Mouse (Mus musculus): ENCODE results near the gene C1qtnf7.

Gene C1qtnf7

DNA sequence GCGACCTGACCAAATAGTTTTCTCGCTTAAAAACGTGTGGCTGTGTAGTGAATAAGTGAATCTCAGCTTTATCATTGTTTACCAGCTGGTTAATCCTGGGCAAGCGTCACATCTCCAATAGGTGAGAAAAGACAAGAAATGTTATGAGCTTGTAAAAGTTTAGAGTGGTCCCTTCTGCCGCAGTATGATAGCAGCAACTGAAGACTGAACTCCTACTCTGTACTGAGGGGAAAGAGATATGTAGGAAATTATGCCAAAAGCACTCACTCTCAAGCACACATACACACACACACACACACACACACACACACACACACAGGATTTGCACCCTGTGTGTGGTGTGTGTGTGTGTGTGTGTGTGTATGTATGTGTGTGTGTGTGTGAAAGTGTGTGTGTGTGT is 26.2 kb downstream of the C1qtnf7 start:
- no peak for DNase-seq

GRCm38 (mm10) chr5:43542246-43542845 is 27.0 kb downstream of the C1qtnf7 start:
- no peak for DNase-seq

DNA sequence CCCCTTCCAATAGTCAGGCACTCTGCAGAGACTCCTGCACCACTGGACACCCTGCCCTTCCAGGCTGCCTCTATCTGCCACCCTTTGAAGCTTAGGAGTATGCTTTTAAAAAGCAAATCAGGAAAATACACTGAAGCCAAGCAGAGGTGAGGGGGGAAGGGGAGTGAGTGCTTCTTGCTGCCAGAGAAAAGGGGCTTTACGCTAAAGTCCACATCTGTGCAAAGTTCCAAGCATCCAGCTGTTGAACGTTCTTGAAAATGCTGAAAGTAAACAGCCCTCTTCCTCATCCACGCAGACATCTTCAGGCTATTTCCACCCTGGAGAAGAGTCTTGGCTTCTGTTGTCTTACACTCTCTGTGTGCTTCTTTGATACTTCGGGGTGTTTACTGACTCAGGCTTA is 34.6 kb downstream of the C1qtnf7 start:
- no peak for DNase-seq

GRCm38 (mm10) chr5:43550444-43550843 is 35.1 kb downstream of the C1qtnf7 start:
- no peak for DNase-seq

DNA sequence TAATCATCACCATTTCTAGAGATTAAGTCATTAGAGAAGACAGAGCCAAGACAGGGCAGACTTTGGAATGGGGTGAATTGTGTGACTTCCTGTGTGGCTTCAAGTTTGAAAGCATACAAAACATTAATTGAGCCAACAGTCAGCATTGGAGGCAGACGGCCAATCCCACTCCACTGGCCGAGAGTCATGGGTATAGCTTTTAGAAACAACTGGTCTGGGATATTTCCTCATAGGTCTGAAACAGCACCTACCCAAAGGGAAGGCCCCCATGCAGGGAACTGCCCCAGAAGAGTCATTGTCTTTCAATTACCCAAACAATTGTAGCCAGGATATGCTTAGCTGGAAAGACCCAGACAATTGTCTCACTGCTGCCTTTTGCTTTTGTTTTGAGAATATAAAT is 39.5 kb downstream of the C1qtnf7 start:
- DNase-seq: peak; percentile 27 to 58

DNA sequence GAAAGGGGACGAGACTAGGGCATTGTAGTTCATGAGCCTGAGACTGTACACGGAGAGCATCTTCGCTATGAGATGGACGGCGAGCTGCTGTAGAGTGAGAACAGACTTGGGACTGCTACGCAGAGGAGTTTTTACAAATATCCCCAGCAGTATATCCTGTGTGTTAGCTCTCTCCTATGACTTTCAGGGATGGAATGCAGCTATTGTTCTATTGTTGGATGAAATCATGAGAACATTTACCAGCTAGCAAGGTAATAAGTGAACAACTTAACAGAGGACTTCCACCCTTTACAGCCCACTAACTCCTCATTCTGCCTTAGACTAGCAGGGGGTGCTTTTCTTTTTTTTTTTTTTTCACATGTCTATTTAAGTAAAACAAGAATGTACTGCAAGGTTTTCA is 40.1 kb downstream of the C1qtnf7 start:
- DNase-seq: no peak

GRCm38 (mm10) chr5:43557436-43557835 is 42.1 kb downstream of the C1qtnf7 start:
- no peak for DNase-seq

DNA sequence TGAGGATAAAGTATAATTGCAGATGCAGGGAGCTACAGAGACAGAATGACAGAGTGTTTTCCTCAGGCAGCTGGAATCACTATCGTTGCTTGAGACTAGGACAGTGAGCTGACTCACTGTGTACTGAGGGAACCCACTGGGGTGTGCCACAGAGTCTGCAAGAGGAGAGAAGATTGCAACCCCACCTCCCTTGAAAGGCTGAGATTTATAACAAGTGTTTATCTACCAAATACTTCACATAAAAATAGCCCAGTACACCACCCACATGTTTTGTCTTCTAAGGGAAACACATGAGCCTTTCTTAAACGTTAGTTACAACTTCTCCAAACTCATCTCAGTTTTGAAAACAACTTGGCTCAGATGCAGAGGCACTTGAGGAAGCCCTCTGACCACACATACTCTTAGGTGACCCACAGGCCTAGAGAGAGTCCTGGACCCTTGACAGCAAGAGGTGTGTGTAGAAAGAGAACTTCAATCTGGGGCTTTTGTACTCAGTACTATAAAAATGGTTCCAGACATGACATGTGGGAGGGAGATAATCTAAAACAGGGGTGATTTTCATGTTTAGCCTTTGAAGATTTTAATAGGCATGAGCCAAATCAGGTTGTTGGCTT is 46.4 kb downstream of the C1qtnf7 start:
- DNase-seq: peak in 1 of 2 experiments; percentile 20

DNA sequence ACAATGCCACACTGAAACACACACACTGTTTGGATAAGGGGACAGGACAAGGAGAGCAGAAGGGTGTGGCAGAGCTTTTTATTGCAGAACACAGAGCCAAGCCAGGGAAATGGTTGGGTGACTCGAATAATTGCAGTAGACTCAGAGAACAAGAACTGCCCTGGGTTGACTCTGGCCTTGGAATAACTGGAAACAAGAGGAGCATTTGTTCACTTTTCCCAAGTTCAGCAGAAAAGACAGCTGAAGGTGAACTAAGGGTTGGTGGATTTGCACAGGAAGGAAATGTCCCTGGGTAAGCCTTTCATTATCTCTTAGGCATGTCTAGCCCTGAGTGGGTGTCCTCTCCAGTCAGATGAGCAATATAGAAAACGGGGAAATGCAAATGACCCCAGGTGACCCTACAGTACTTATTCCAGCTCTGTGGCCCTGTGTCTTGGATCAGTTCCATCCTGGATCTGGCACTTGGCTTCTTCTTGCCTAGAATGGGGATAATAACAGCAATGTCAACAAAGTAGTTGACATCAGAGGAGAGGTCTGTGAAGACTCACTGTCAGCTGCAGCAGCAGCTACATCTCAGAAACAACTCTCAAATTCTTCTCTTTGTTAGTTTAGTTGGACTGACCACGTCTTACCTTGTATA is 54.5 kb downstream of the C1qtnf7 start:
- DNase-seq: no peak

- DNase-seq: peak in 1 of 2 experiments; percentile 14
Observed at GRCm38 (mm10) chr5:43582876-43583275, 67.5 kb downstream of the C1qtnf7 start.

GRCm38 (mm10) chr5:43583326-43584120 is 68.2 kb downstream of the C1qtnf7 start:
- no peak for DNase-seq

GRCm38 (mm10) chr5:43584464-43584863 is 69.1 kb downstream of the C1qtnf7 start:
- DNase-seq: no peak

- DNase-seq: no peak
Observed at GRCm38 (mm10) chr5:43585406-43586245, 70.3 kb downstream of the C1qtnf7 start.

- no peak for DNase-seq
Observed at GRCm38 (mm10) chr5:43588791-43589439, 73.6 kb downstream of the C1qtnf7 start.

DNA sequence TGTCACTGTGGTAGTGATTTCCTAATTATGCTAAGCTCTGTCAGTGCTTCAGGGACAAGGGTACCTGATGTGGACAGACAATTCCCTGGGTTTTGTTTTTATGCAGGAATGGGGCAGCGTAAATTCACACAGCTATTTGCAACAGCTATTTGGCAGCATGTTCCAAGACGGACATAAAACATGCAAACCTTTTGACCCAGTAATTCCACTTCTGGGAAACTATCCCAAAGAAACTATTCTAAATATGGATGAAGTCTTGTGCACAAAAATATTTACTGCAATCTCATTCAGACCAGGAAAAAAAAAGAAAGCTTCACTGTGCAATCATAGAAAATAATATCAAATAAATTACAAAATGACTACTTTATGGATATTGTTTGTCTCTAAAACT is 74.1 kb downstream of the C1qtnf7 start:
- DNase-seq: peak in 1 of 2 experiments; percentile 13

GRCm38 (mm10) chr5:43590311-43590731 is 75.0 kb downstream of the C1qtnf7 start:
- DNase-seq: no peak

DNA sequence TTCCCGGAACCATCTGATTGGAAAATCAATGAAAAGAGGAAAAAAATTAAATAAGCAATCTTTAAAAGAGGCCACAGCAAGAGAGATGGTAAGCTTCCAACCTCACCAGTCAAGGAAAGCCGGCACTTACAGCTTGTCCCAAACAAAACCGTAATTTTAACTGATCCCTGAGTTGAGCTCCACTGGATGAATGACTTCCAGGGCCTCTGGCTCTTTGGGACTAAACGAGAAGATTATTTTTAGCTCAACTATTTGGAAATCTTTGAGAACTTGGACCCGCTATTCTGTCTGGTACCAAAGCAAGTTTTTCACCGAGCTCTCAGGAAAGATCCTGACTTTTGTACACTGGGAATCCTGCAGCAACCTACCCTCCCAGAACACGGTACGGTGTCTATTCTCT is 86.3 kb downstream of the C1qtnf7 start:
- no peak for DNase-seq

DNA sequence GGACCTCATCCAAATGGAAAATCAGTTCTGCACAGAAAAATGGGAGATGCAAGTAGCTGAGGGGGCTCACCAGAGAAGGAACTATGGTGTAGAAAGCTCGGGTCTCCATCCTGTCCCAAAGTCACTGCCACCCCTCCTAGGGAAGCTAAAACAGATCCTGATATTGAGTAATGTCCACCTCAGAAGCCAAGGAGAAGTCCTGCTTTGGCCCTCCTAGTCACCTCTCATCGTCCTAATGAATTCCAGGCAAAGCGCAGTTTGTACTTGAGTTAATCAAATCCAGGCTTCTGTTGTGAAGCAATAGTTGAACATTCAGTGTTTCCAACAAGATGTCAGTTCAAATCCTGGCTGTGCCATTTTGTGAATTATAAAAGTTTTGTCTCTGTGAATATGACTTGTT is 87.2 kb downstream of the C1qtnf7 start:
- no peak for DNase-seq

DNA sequence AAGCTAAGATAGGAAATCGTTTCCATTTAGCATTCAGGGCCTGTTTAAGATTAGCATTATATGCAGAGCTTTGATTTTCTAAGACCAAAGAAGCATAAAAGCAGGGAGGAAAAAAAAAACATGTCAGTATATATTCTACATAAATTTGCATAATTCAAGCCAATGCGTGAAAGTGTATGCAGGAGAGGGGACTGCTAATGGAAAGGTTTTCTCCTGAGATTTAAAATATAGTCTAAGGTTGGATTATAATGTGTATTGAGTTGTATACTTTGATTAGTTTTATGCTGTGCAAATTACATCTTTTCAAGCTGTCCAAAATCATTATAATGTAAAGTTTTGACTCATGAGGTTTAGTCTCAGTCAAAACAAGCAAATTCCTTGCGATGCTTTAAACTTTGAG is 88.2 kb downstream of the C1qtnf7 start:
- DNase-seq: no peak

DNA sequence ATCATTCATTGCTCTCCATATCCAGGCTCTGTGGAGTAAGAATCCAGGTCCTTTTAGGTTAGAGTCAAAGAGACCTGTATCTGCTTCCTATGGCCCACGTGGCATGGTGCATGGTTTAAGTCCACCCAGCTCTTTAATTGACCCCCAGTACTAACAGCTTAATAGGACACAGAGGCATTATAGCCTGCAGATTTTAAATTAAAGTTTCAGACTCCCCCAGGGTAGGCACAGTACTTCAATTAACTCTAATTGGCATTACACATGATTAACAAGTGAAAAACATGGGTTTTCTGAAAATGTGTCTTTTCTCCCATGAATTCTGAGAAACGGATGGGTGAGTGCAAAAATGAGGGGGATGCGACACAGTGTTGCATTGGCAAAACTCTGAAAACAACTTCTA is 92.7 kb downstream of the C1qtnf7 start:
- DNase-seq: no peak

GRCm38 (mm10) chr5:43609760-43610159 is 94.4 kb downstream of the C1qtnf7 start:
- no peak for DNase-seq

All from kidney, adult 8-10 months (tissue).